Mouse (Mus musculus) heart, postnatal 10 days (tissue): Measurements from ENCODE around the gene Cyp2j7. TPM values are rescaled to one million over a fixed set of nuclear protein-coding genes. Genes with fewer than 3 reads are reported as not detected.
"Not testable (repeated sequence)": the region's sequence is repeated elsewhere in the genome, so short reads cannot be mapped to it uniquely, and the experiment has no call there.

Source experiments
- DNase-seq, 2 experiments: peaks; one replicate each; pipeline ENCODE4 v3.0.0; 2021
- intact Hi-C: fragments of 180-260 bp; cut with DNase I; formaldehyde crosslinking; loops from one replicate; pipeline ENCODE4 v1.15.1; 2025
- total RNA-seq, 2 experiments: library from RNA; stranded (reverse); gene quantifications; 2 replicates each; pipeline ENCODE4 v1.2.3; 2021

Cyp2j7 gene
- total RNA-seq: not detected

- intact Hi-C loops: no loop called here
Measured at GRCm38 (mm10) chr4:96236559-96236958, at the start of gene Cyp2j7. Gene Cyp2j7 (minus strand): TSS chr4:96236659.

DNA sequence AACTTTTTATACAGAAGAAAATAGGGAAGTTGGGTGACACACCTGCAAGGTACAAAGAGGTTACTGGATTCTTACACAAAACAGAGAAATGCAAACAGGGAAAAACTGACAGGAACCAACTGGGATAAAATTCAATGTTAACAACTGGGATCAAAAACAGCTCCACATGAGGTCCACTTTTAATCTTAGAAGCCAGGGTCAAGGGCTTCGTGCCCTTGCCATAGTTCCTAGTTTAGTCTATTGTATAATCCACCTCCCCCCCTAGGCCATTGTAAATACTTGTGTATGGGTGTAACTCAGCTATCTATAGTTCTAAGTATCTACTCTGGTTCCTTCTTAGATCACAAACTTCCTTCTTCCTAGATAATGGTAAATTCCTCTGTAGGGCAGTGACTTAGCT lies 40.4 kb upstream of the Cyp2j7 start:
- DNase-seq, intact Hi-C loops: not testable (repeated sequence)

More at GRCm38 (mm10) chr4:96236559-96236958, at the start of gene Cyp2j7:
- no peak for DNase-seq

GRCm38 (mm10) chr4:96273907-96274306 lies 37.4 kb upstream of the Cyp2j7 start:
- DNase-seq: peak; percentile 44 to 60
- intact Hi-C loops: loop anchor here (1.0 kb wide), 2 partner anchors 252 to 409 kb away; no protein-coding TSS in a partner anchor

DNA sequence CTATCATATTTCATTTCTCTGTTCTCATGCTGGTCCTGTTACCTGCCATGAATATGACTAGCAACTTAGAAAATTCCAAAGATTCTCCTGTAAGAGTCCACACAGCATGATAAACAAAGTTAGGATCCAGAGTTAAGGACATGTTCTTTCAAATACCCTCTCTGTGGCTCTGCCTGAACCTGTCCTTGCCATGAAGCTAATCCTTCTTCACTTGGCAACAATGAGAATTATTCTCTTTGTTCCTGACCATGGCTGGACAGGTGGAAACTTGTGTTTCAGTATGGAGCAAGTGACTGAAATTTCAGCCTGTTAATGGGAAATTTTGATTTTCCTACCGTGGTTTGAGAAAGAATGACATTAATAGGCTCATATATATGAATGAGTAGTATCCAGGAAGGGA lies 39.8 kb downstream of the Cyp2j7 start:
- intact Hi-C loops: no loop called here
- DNase-seq: no peak

GRCm38 (mm10) chr4:96189321-96189720 lies 47.1 kb downstream of the Cyp2j7 start:
- DNase-seq, intact Hi-C loops: not testable (repeated sequence)

GRCm38 (mm10) chr4:96188671-96189070 lies 47.8 kb downstream of the Cyp2j7 start:
- intact Hi-C loops, DNase-seq: not testable (repeated sequence)

GRCm38 (mm10) chr4:96188146-96188545 lies 48.3 kb downstream of the Cyp2j7 start:
- DNase-seq, intact Hi-C loops: not testable (repeated sequence)

DNA sequence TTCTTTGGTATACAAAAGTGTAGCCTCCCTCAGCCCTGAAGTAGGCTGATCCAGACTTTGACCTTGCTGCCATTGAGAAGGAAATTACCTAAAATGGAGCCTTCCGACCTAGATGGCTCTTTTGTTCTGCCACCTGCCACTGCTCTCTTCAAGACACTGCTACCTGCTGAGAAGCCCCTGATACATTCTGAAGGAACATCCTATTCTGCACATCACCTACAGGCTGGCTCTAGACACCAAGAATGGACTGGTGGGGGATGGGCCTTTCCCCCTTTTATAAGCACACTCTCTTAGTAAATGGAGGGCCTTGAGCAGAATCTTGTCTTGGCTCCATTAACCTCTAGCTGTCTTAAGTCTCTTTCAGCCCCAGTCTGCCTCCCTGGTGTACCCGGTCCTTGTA lies 51.7 kb downstream of the Cyp2j7 start:
- DNase-seq, intact Hi-C loops: not testable (repeated sequence)

DNA sequence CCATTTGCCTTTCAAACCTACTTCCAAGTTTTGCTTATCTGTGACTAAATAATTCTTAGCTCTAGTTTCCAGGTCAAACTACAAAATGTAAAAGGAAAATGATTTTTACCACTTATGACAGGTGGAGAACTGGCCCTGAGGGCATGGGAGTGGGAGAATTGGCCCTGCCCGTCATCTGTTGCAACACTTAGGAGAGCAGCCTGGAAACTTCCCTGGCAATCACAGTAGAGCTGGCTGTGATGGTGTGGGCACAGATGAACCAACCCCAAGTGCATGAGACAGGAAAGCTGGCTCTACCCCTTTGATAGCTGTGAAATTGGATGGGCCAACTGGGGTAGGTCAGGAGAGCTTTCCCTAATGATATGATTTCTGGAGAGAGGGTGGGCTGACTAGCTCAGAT lies 73.6 kb downstream of the Cyp2j7 start:
- no peak for DNase-seq
- intact Hi-C loops: no loop called here

DNA sequence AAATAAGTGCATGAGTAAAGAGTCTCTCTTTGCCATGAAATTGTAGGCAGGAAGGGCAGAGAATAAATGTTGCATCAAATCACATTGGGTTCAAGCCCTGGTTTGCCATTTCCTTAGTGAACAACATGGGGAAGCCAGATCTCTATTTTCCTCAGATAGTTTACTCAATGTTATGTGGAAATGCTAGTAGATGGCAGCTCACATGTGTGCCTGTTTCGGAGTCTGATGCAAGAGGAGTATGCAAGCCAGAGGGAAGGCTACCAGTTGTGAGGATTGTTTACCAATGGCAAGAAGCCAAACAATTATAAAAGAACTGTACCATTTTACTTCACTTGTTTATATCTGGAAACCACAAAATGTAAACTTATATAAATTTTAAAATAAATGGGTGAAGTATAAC lies 74.9 kb downstream of the Cyp2j7 start:
- intact Hi-C loops: no loop called here
- no peak for DNase-seq

Other genes starting within 250 kb of the Cyp2j7 start
- gene Cyp2j13, start 159.1 kb downstream of the Cyp2j7 start, total RNA-seq: not detected
- gene Cyp2j12, start 95.5 kb downstream of the Cyp2j7 start, total RNA-seq: not detected
- gene Cyp2j11, start 112.0 kb upstream of the Cyp2j7 start, total RNA-seq: not detected